Mouse (Mus musculus) spleen, adult 2 months (tissue): Measurements from ENCODE around the gene Inka1. TPM values are rescaled to one million over a fixed set of nuclear protein-coding genes. Genes with fewer than 3 reads are reported as not detected.

Source experiments
- DNase-seq, 2 experiments: peaks; one replicate each; pipeline versions ENCODE4 v3.0.0 to v3.0.0-alpha.2; 2012 to 2021; ENCODE audit warnings: low spot score in 2 of 2, low read depth in 1 of 2
- H3K27ac ChIP-seq: fragments of 200-500 bp; 2 replicates; pipeline ENCODE4 v1.5.1; 2012; ENCODE audit warnings: low read length, inconsistent platforms; ENCODE audit not compliant: insufficient read depth
- H3K27me3 ChIP-seq: fragments of 200-500 bp; 2 replicates; pipeline ENCODE4 v1.6.1; 2012; ENCODE audit warnings: mild to moderate bottlenecking, moderate library complexity, low read length, inconsistent platforms; ENCODE audit not compliant: control insufficient read depth, insufficient read depth
- H3K36me3 ChIP-seq: fragments of 200-500 bp; 2 replicates; pipeline ENCODE4 v1.6.1; 2012; ENCODE audit warnings: mild to moderate bottlenecking, low read length, inconsistent platforms; ENCODE audit not compliant: control insufficient read depth, insufficient read depth
- H3K4me1 ChIP-seq: fragments of 200-500 bp; 2 replicates; pipeline ENCODE4 v1.6.1; 2011; ENCODE audit warnings: inconsistent platforms; ENCODE audit not compliant: control insufficient read depth, insufficient read depth, insufficient read length
- H3K4me3 ChIP-seq: fragments of 200-500 bp; 2 replicates; pipeline ENCODE4 v1.5.1; 2011; ENCODE audit warnings: mild to moderate bottlenecking, inconsistent platforms; ENCODE audit not compliant: insufficient read depth, insufficient read length; ENCODE audit errors: extremely low read depth
- CTCF ChIP-seq: fragments of 200-500 bp; IDR thresholded peaks from 2 replicates; pipeline ENCODE4 v1.5.1; 2011; ENCODE audit warnings: mild to moderate bottlenecking, inconsistent platforms; ENCODE audit not compliant: insufficient read depth, insufficient read length, insufficient replicate concordance; ENCODE audit errors: extremely low read depth
- POLR2A ChIP-seq: fragments of 200-500 bp; IDR thresholded peaks from 2 replicates; pipeline ENCODE4 v1.6.1; 2011; ENCODE audit warnings: low read depth, low read length, inconsistent platforms
- WGBS: fragments of 180-500 bp; shearing (Covaris S2); methylation state at CpG from one replicate; pipeline ENCODE4 v1.1.7; 2018; 5-methylcytosine and 5-hydroxymethylcytosine counted together
- polyA plus RNA-seq: library from polyadenylated mRNA; depleted of rRNA; stranded (reverse); fragments of >200 nt; gene quantifications from 2 replicates; pipeline ENCODE4 v1.2.3, GENCODE M21; 2012; rRNA removed

Inka1 gene
- polyA plus RNA-seq, 1 experiment, result 19.8 TPM

DNA sequence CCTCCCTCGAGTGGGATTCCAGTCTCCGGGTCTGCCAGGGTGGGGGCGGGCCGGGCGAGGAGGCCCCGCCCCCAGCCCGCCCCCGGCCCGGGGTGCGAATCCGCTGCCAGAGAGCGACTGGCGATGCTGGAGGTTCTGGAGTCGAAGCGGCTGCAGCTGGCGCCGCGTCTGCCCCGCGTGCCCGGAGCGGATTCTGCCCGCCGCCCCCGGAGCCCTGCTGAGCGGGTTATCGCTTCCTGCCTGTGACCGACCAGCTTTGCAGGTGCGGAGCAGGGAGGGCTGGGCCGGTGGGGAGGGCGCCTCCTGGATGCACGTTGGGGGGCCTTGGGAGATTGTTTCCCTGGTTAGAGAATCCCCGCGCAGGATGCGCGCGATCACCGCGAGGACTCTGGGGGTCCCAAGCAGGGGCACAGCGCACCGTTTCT, 49.9 kb downstream of the Inka1 start:
- WGBS, result 1% methylated on average over 30 of the region's 41 CpGs

DNA sequence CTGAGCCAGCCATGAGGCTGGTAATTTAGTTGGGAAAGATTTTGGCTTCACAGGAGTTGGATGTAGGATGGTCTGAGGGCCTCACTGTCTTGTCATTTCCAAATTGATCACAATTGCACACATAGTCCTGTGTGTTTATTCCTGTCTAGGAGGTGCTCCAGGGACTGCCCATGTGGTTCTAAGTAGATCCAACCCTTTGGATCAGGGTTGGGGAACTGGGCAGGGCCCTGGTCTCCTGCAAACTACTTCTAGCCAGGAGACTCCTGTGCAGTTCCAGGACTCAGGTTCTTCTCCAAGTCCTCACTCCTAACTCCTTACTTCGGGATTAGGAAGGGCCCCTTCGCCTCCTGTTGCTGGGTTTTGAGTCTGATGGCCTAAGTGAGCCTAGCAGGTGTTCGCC, 50.3 kb downstream of the Inka1 start, which contains the start of gene Camkv:
Gene Camkv, plus strand, starts transcription at position 301 of the 400 bp plus-strand sequence.
- Histone ChIP-seq H3K36me3 (no peaks in the 10 kb centered on the region), H3K27me3 (peaks cover 11% of the 10 kb centered on the region), H3K4me1 (peaks cover 6% of the 10 kb centered on the region; the same call in 1 of the 2 replicates), H3K4me3 (peak within 1 kb of the TSS; percentile 28; the same call in 1 of the 2 replicates), H3K27ac (no peak within 1 kb of the TSS)
- DNase-seq, result no peak
- TF ChIP-seq CTCF (no peak), POLR2A (no peak)
- WGBS, result 26% methylated on average over 3 of the region's 3 CpGs

More for the DNA sequence above, 49.9 kb downstream of the Inka1 start:
- Histone ChIP-seq H3K4me3 (peak overlapping the region; percentile 28; the same call in 1 of the 2 replicates), H3K27ac (no peak overlapping the region), H3K36me3 (no peaks in the 10 kb centered on the region), H3K27me3 (peaks cover 11% of the 10 kb centered on the region), H3K4me1 (peaks cover 6% of the 10 kb centered on the region; the same call in 1 of the 2 replicates)
- TF ChIP-seq POLR2A, result no peak
- no peak for TF ChIP-seq CTCF
- peak in 1 of 2 experiments; percentile 20 for DNase-seq

Other genes with a start within 250 kb of the Inka1 start
- 70.3 and 76.0 TPM in 2 replicates for gene Rbm5, start 214.9 kb downstream of the Inka1 start, polyA plus RNA-seq
- gene Rbm6, start 112.6 kb downstream of the Inka1 start, polyA plus RNA-seq, result 10.2 and 12.4 TPM in 2 replicates
- 23.4 and 29.3 TPM in 2 replicates for gene Mon1a, start 97.7 kb downstream of the Inka1 start, polyA plus RNA-seq
- 1.8 and 2.7 TPM in 2 replicates for gene Mst1r, start 79.0 kb downstream of the Inka1 start, polyA plus RNA-seq
- not detected in 2 replicates for gene Actl11, start 57.4 kb downstream of the Inka1 start, polyA plus RNA-seq
- gene Camkv, start 50.2 kb downstream of the Inka1 start, polyA plus RNA-seq, result 0.07 and 0.08 TPM in 2 replicates
- 3.1 and 4.1 TPM in 2 replicates for gene Traip, start 35.7 kb downstream of the Inka1 start, polyA plus RNA-seq
- gene Uba7, start 10.4 kb downstream of the Inka1 start, polyA plus RNA-seq, result 182 and 209 TPM in 2 replicates
- 0.18 and 0.31 TPM in 2 replicates for gene Gm20661, start 2.8 kb downstream of the Inka1 start, polyA plus RNA-seq
- gene Cdhr4, start 6.6 kb upstream of the Inka1 start, polyA plus RNA-seq, result 2.2 and 2.9 TPM in 2 replicates
- gene Gm20662, start 10.5 kb upstream of the Inka1 start, polyA plus RNA-seq, result 1.7 and 2.1 TPM in 2 replicates
- gene Ip6k1, start 16.6 kb upstream of the Inka1 start, polyA plus RNA-seq, result 118 and 161 TPM in 2 replicates
- 11.6 and 13.5 TPM in 2 replicates for gene Gmppb, start 63.4 kb upstream of the Inka1 start, polyA plus RNA-seq
- 2.2 and 2.8 TPM in 2 replicates for gene Amigo3, start 67.3 kb upstream of the Inka1 start, polyA plus RNA-seq
- gene Mst1, start 94.6 kb upstream of the Inka1 start, polyA plus RNA-seq, result 1.5 and 1.6 TPM in 2 replicates
- gene Rnf123, start 97.5 kb upstream of the Inka1 start, polyA plus RNA-seq, result 213 and 224 TPM in 2 replicates
- 136 and 157 TPM in 2 replicates for gene Apeh, start 108.7 kb upstream of the Inka1 start, polyA plus RNA-seq
- gene Bsn, start 204.5 kb upstream of the Inka1 start, polyA plus RNA-seq, result 0.57 and 0.67 TPM in 2 replicates